Mouse (Mus musculus): ENCODE results near the gene Gm10639. TPM values are rescaled to one million over a fixed set of nuclear protein-coding genes. Genes with fewer than 3 reads are reported as not detected.
A peak's percentile ranks its signal among the peaks of the same experiment; 100 is the strongest.
"Not testable (repeated sequence)": the region's sequence is repeated elsewhere in the genome, so short reads cannot be mapped to it uniquely, and the experiment has no call there.

The Gm10639 gene
- polyA plus RNA-seq, 1 experiment from 2014 or later, result not detected

- WGBS, result 86% methylated on average over 7 of the region's 7 CpGs
- not testable (repeated sequence) for H3K27ac ChIP-seq (ENCODE audit: low read depth, low read length); H3K4me2 ChIP-seq; H3K27me3 ChIP-seq (ENCODE audit: control insufficient read depth, insufficient read depth, low read length); H3K9ac ChIP-seq (ENCODE audit: low read length); DNase-seq (ENCODE audit: low spot score, missing footprints); H3K4me1 ChIP-seq (ENCODE audit: control insufficient read depth, insufficient read depth, low read length); H3K9me3 ChIP-seq (ENCODE audit: control insufficient read depth, low read length); H3K36me3 ChIP-seq (ENCODE audit: control insufficient read depth, insufficient read depth, low read length); H3K4me3 ChIP-seq (ENCODE audit: low read depth, low read length); ATAC-seq (ENCODE audit: low FRiP score)
Observed at GRCm38 (mm10) chr9:78294781-78295180, 5.1 kb downstream of the Gm10639 start.

- H3K36me3 ChIP-seq (ENCODE audit: control insufficient read depth, insufficient read depth, low read length); H3K4me1 ChIP-seq (ENCODE audit: control insufficient read depth, insufficient read depth, low read length); H3K4me3 ChIP-seq (ENCODE audit: low read depth, low read length); H3K9me3 ChIP-seq (ENCODE audit: control insufficient read depth, low read length); H3K9ac ChIP-seq (ENCODE audit: low read length); H3K4me2 ChIP-seq; H3K27ac ChIP-seq (ENCODE audit: low read depth, low read length); H3K27me3 ChIP-seq (ENCODE audit: control insufficient read depth, insufficient read depth, low read length): not testable (repeated sequence)
- DNase-seq (ENCODE audit: low spot score, missing footprints) (peak; percentile 90), ATAC-seq (ENCODE audit: low FRiP score) (peak; percentile 48; the same call in 1 of the 2 replicates)
- 13% methylated on average over 6 of the region's 6 CpGs for WGBS
Observed at GRCm38 (mm10) chr9:78296089-78296488, 6.4 kb downstream of the Gm10639 start.

GRCm38 (mm10) chr9:78298232-78298631 lies 8.5 kb downstream of the Gm10639 start:
- Histone ChIP-seq H3K27ac (ENCODE audit: low read depth, low read length) (no peak overlapping the region), H3K4me1 (ENCODE audit: control insufficient read depth, insufficient read depth, low read length) (no peaks in the 10 kb centered on the region), H3K27me3 (ENCODE audit: control insufficient read depth, insufficient read depth, low read length) (no peaks in the 10 kb centered on the region), H3K36me3 (ENCODE audit: control insufficient read depth, insufficient read depth, low read length) (no peaks in the 10 kb centered on the region), H3K4me3 (ENCODE audit: low read depth, low read length) (no peak overlapping the region), H3K9me3 (ENCODE audit: control insufficient read depth, low read length) (no peaks in the 10 kb centered on the region), H3K4me2 (no peak overlapping the region), H3K9ac (ENCODE audit: low read length) (no peak overlapping the region)
- 67% methylated on average over 1 of the region's 1 CpGs for WGBS
- ATAC-seq (ENCODE audit: low FRiP score) (no peak), DNase-seq (ENCODE audit: low spot score, missing footprints) (no peak)

GRCm38 (mm10) chr9:78299143-78299542 lies 9.4 kb downstream of the Gm10639 start:
- H3K4me1 ChIP-seq (ENCODE audit: control insufficient read depth, insufficient read depth, low read length); H3K9ac ChIP-seq (ENCODE audit: low read length); H3K4me2 ChIP-seq; H3K27ac ChIP-seq (ENCODE audit: low read depth, low read length); H3K27me3 ChIP-seq (ENCODE audit: control insufficient read depth, insufficient read depth, low read length); H3K9me3 ChIP-seq (ENCODE audit: control insufficient read depth, low read length); H3K36me3 ChIP-seq (ENCODE audit: control insufficient read depth, insufficient read depth, low read length); DNase-seq (ENCODE audit: low spot score, missing footprints); H3K4me3 ChIP-seq (ENCODE audit: low read depth, low read length); ATAC-seq (ENCODE audit: low FRiP score): not testable (repeated sequence)
- 63% methylated on average over 1 of the region's 1 CpGs for WGBS

DNA sequence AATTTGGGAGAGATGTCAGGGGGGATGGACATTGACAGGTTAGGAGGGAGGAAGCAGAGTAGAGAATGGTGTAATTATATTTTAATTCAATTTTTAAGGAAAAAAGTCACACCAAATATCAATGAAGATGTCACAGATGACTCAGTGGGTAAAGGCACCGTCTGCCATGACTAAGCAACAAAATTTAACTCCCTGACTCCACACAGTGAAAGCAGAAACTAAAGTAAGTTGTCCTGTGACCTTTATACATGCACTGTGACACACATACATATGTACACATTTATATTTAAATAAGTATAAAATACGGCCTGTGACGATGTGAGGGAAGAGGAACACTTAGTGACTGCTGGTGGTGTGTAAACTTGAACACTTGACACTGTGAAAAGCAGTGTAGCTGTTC lies 18.4 kb downstream of the Gm10639 start:
- not testable (repeated sequence) for H3K36me3 ChIP-seq (ENCODE audit: control insufficient read depth, insufficient read depth, low read length); H3K4me1 ChIP-seq (ENCODE audit: control insufficient read depth, insufficient read depth, low read length); DNase-seq (ENCODE audit: low spot score, missing footprints); H3K4me2 ChIP-seq; ATAC-seq (ENCODE audit: low FRiP score); H3K27ac ChIP-seq (ENCODE audit: low read depth, low read length); H3K9me3 ChIP-seq (ENCODE audit: control insufficient read depth, low read length); H3K27me3 ChIP-seq (ENCODE audit: control insufficient read depth, insufficient read depth, low read length); H3K9ac ChIP-seq (ENCODE audit: low read length); H3K4me3 ChIP-seq (ENCODE audit: low read depth, low read length)
- 78% methylated on average over 3 of the region's 3 CpGs for WGBS

DNA sequence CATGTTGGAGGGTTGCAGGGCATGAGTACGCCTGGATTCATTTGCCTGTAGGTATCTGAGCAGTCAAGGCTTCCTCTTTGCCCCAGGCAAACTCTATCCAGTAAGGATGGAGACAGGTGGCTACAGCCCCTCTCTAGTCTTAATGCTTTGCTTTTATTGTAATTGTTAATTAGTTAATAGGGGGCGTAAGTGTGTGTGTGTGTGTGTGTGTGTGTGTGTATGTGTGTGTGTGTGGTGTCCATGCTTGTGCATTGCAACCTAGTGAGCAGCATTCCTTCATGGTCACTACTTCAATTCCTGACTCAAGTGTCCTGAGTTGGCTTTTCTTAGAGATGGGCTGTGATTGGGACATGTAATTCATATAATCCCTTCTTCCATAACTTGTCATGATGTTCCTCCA lies 25.0 kb downstream of the Gm10639 start, which contains the start of gene Omt2a:
TSS of gene Omt2a (minus strand) at position 101 of the 400 bp plus-strand sequence.
- no peaks in the 10 kb centered on the region for H3K36me3 ChIP-seq (ENCODE audit: control insufficient read depth, insufficient read depth, low read length)
- H3K27me3 ChIP-seq (ENCODE audit: control insufficient read depth, insufficient read depth, low read length), result no peaks in the 10 kb centered on the region
- DNase-seq (ENCODE audit: low spot score, missing footprints), result no peak
- no peaks in the 10 kb centered on the region for H3K9me3 ChIP-seq (ENCODE audit: control insufficient read depth, low read length)
- H3K9ac ChIP-seq (ENCODE audit: low read length), result no peak within 1 kb of the TSS
- 76% methylated on average over 2 of the region's 2 CpGs for WGBS
- H3K4me2 ChIP-seq, result no peak within 1 kb of the TSS
- H3K4me3 ChIP-seq (ENCODE audit: low read depth, low read length), result no peak within 1 kb of the TSS
- no peak within 1 kb of the TSS for H3K27ac ChIP-seq (ENCODE audit: low read depth, low read length)
- no peak for ATAC-seq (ENCODE audit: low FRiP score)
- no peaks in the 10 kb centered on the region for H3K4me1 ChIP-seq (ENCODE audit: control insufficient read depth, insufficient read depth, low read length)

DNA sequence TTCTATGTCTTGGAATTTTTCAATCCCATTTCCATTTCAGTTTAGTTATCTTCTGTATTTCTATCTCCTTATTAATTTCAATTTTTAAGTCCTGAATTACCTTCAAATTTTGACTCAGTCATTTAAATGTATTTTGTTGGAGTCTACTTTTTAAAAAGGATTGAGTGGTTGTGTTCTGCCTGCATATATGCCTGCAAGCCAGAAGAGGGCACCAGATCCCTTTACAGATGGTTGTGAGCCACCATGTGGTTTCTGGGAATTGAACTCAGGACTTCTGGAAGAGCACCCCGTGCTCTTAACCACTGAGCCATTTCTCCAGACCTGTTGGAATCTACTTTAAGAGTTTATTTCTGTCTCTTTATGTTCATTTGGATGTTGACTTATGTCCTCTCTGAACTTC lies 29.8 kb downstream of the Gm10639 start:
- H3K36me3 ChIP-seq (ENCODE audit: control insufficient read depth, insufficient read depth, low read length), result no peaks in the 10 kb centered on the region
- no peaks in the 10 kb centered on the region for H3K27me3 ChIP-seq (ENCODE audit: control insufficient read depth, insufficient read depth, low read length)
- DNase-seq (ENCODE audit: low spot score, missing footprints), result no peak
- H3K27ac ChIP-seq (ENCODE audit: low read depth, low read length), result no peak overlapping the region
- no peak overlapping the region for H3K9ac ChIP-seq (ENCODE audit: low read length)
- WGBS, result 27% methylated on average over 1 of the region's 1 CpGs
- H3K4me2 ChIP-seq, result no peak overlapping the region
- no peaks in the 10 kb centered on the region for H3K9me3 ChIP-seq (ENCODE audit: control insufficient read depth, low read length)
- ATAC-seq (ENCODE audit: low FRiP score), result no peak
- H3K4me1 ChIP-seq (ENCODE audit: control insufficient read depth, insufficient read depth, low read length), result no peaks in the 10 kb centered on the region
- no peak overlapping the region for H3K4me3 ChIP-seq (ENCODE audit: low read depth, low read length)

DNA sequence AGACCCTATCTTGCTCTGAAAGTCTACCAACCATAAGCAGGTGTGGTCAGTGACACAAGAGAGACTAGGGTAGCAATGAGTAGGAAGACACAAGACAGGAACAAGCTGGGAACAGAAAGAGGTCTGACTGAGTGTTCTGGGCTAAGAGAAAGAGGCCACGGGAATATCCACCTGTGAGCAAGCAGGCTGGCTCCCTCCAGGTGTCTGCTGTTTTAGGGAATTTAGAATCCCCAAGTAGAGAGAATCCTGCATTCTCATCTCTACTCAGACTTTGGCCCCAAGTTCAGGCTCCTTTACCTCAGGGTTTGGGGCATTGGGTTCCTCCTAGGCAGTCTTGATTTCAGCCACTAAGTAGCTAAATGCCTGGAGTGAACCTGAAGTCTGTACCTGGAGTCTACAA lies 37.6 kb downstream of the Gm10639 start, which contains the start of gene Omt2b:
TSS of gene Omt2b (plus strand) at position 301 of the 400 bp plus-strand sequence.
- not testable (repeated sequence) for H3K4me2 ChIP-seq; H3K4me3 ChIP-seq (ENCODE audit: low read depth, low read length); H3K36me3 ChIP-seq (ENCODE audit: control insufficient read depth, insufficient read depth, low read length); H3K9ac ChIP-seq (ENCODE audit: low read length); H3K9me3 ChIP-seq (ENCODE audit: control insufficient read depth, low read length); H3K4me1 ChIP-seq (ENCODE audit: control insufficient read depth, insufficient read depth, low read length); ATAC-seq (ENCODE audit: low FRiP score); DNase-seq (ENCODE audit: low spot score, missing footprints); H3K27me3 ChIP-seq (ENCODE audit: control insufficient read depth, insufficient read depth, low read length); H3K27ac ChIP-seq (ENCODE audit: low read depth, low read length)
- WGBS, result no CpG with 5 or more reads among the region's 1 CpGs

- not testable (repeated sequence) for ATAC-seq (ENCODE audit: low FRiP score); H3K27me3 ChIP-seq (ENCODE audit: control insufficient read depth, insufficient read depth, low read length); DNase-seq (ENCODE audit: low spot score, missing footprints); H3K9me3 ChIP-seq (ENCODE audit: control insufficient read depth, low read length); H3K4me3 ChIP-seq (ENCODE audit: low read depth, low read length); H3K4me2 ChIP-seq; H3K36me3 ChIP-seq (ENCODE audit: control insufficient read depth, insufficient read depth, low read length); H3K27ac ChIP-seq (ENCODE audit: low read depth, low read length); H3K4me1 ChIP-seq (ENCODE audit: control insufficient read depth, insufficient read depth, low read length); H3K9ac ChIP-seq (ENCODE audit: low read length)
Observed at GRCm38 (mm10) chr9:78337050-78337449, 47.3 kb downstream of the Gm10639 start.

- H3K9me3 ChIP-seq (ENCODE audit: control insufficient read depth, low read length); H3K4me3 ChIP-seq (ENCODE audit: low read depth, low read length); ATAC-seq (ENCODE audit: low FRiP score); H3K4me2 ChIP-seq; H3K9ac ChIP-seq (ENCODE audit: low read length); H3K36me3 ChIP-seq (ENCODE audit: control insufficient read depth, insufficient read depth, low read length); H3K4me1 ChIP-seq (ENCODE audit: control insufficient read depth, insufficient read depth, low read length); H3K27ac ChIP-seq (ENCODE audit: low read depth, low read length); H3K27me3 ChIP-seq (ENCODE audit: control insufficient read depth, insufficient read depth, low read length): not testable (repeated sequence)
- DNase-seq (ENCODE audit: low spot score, missing footprints), result peak; percentile 91
- WGBS, result 13% methylated on average over 8 of the region's 8 CpGs
Observed at GRCm38 (mm10) chr9:78340324-78340723, 50.6 kb downstream of the Gm10639 start.
